Mouse (Mus musculus) heart, embryonic 11.5 days (tissue): ENCODE measurements at regions not wholly inside any gene's neighbourhood (a gene's known extent, or its start where the extent isn't known, plus 50 kb on each side); places are given as distances from the start of the nearest gene placed in this dataset.

Experiments
- ATAC-seq: fragments of 200-750 bp; cut with Nextera tagmentation; replicated peaks from 2 replicates; pipeline ENCODE4 v1.8.0; 2017; ENCODE audit warnings: moderate library complexity; ENCODE audit not compliant: insufficient number of reproducible peaks, low FRiP score, low TSS enrichment
- H3K27ac ChIP-seq: fragments of 300-500 bp; sonication (generic); 2 replicates; pipeline ENCODE4 v1.5.1; 2014; ENCODE audit warnings: mild to moderate bottlenecking, low read depth, low read length
- H3K27me3 ChIP-seq: fragments of 300-500 bp; sonication (generic); 2 replicates; pipeline ENCODE4 v1.6.1; 2014; ENCODE audit warnings: mild to moderate bottlenecking, low read length, mixed read lengths; ENCODE audit not compliant: control insufficient read depth, insufficient read depth
- H3K36me3 ChIP-seq: fragments of 300-500 bp; sonication (generic); 2 replicates; pipeline ENCODE4 v1.6.1; 2014; ENCODE audit warnings: mild to moderate bottlenecking, low read length, moderate library complexity, mixed read lengths; ENCODE audit not compliant: control insufficient read depth, insufficient read depth
- H3K4me1 ChIP-seq: fragments of 300-500 bp; sonication (generic); 2 replicates; pipeline ENCODE4 v1.6.1; 2014; ENCODE audit warnings: low read length; ENCODE audit not compliant: control insufficient read depth, insufficient read depth
- H3K4me2 ChIP-seq: fragments of 300-500 bp; sonication (generic); 2 replicates; pipeline ENCODE4 v1.6.1; 2014; ENCODE audit warnings: mild to moderate bottlenecking, moderate library complexity
- H3K4me3 ChIP-seq: fragments of 300-500 bp; sonication (generic); 2 replicates; pipeline ENCODE4 v1.5.1; 2014; ENCODE audit warnings: low read depth, low read length
- H3K9ac ChIP-seq: fragments of 300-500 bp; sonication (generic); 2 replicates; pipeline ENCODE4 v1.6.1; 2014; ENCODE audit warnings: mild to moderate bottlenecking, low read depth, low read length, moderate library complexity
- H3K9me3 ChIP-seq: fragments of 300-500 bp; sonication (generic); replicated peaks from 2 replicates; pipeline ENCODE4 v1.6.1; 2016; ENCODE audit warnings: low read length; ENCODE audit not compliant: control insufficient read depth
- WGBS: fragments of 180-500 bp; shearing (Covaris S2); extraction: QIAGEN DNeasy Blood & Tissue Kit; methylation state at CpG from one replicate; pipeline ENCODE4 v1.1.7; 2014; ENCODE audit not compliant: insufficient replicate concordance; 5-methylcytosine and 5-hydroxymethylcytosine counted together

DNA sequence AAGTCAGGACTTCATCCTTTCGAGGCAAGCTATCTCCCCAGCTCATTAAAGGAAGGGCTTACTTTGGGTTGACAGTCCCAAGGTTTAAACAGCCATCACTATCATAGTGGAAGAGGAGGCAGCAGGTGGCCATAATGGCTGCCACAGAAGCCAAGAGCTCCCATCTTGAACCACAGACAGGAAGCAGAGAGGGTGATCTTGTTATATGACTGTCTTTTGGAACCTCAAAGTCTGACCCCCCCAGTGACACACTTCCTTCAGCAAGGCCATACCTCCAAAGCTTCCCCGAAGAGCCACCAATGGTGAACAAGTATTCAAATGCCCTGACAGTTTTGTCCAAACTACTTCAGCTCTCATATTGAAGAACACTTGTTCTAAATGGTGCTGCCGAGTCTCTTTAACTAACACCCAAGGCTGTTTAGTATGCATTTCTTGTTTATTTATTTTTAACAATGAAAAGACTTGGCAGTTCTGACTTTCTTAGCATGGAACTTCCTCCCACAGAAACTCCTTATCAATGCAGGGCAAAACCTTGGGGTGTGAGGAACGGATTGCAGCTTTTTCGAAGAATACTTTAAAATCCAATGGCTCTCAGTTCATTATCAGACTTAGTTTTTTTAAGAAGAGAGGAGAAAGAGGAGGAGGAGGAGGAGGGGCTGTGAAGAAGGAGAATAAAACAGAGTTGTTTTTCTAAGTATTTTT is 79.8 kb upstream of the Tnik start:
- no peaks in the 10 kb centered on the region for H3K27me3 ChIP-seq
- WGBS, result 73% methylated on average over 5 of the region's 5 CpGs
- no peak overlapping the region for H3K27ac ChIP-seq
- H3K4me1 ChIP-seq, result no peaks in the 10 kb centered on the region
- H3K4me2 ChIP-seq, result no peak overlapping the region
- no peaks in the 10 kb centered on the region for H3K9me3 ChIP-seq
- H3K4me3 ChIP-seq, result no peak overlapping the region
- no peak for ATAC-seq
- H3K9ac ChIP-seq, result no peak overlapping the region
- no peaks in the 10 kb centered on the region for H3K36me3 ChIP-seq

DNA sequence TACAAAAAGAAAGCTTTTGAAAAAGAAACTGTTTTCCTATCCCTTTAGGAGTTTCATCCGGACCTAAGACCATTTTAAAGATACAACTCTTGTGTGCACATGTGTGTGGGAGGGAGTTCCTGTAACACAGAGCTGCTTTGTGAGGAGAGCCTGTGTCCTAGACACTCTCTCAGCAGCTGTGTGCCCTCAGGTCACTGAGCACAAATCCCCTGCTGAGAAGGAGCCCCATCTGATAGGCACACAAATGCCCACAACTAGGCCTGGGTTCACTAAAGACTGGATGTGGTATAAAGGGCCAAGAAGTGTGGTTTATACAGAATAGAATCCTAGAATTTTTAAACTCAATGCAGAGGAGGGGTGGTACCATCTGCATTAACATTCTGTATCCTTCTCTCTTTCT is 77.5 kb upstream of the Tnik start:
- 40% methylated on average over 1 of the region's 1 CpGs for WGBS
- ATAC-seq, result no peak
- H3K36me3 ChIP-seq, result no peaks in the 10 kb centered on the region

DNA sequence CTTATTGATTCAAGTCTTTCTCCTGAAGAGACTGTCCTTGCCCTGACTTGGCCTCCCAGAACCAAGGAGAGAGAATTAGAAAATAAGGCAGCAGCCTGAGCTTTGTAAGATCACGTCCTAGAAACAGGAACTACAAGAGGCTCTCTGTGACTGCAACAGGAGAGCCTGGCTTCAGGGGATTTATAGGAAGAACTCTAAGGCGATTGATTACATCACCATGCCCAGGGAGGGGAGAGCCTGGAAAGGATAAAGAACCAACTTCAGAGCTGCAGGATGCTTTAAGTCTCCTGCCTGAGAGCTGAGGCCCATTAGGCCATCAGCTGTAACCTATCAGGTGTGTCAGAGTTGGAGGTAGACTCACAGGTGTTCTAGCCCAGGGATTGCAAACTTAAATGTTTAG is 77.1 kb upstream of the Tnik start:
- no peak overlapping the region for H3K9ac ChIP-seq
- H3K4me1 ChIP-seq, result no peaks in the 10 kb centered on the region
- no peaks in the 10 kb centered on the region for H3K36me3 ChIP-seq
- H3K9me3 ChIP-seq, result no peaks in the 10 kb centered on the region
- ATAC-seq, result no peak
- H3K4me3 ChIP-seq, result no peak overlapping the region
- no peaks in the 10 kb centered on the region for H3K27me3 ChIP-seq
- no peak overlapping the region for H3K4me2 ChIP-seq
- no peak overlapping the region for H3K27ac ChIP-seq
- 37% methylated on average over 2 of the region's 2 CpGs for WGBS

More for the DNA sequence above, 77.5 kb upstream of the Tnik start:
- H3K4me1 ChIP-seq, result no peaks in the 10 kb centered on the region
- H3K9ac ChIP-seq, result no peak overlapping the region
- H3K27ac ChIP-seq, result no peak overlapping the region
- H3K27me3 ChIP-seq, result no peaks in the 10 kb centered on the region
- H3K9me3 ChIP-seq, result no peaks in the 10 kb centered on the region
- no peak overlapping the region for H3K4me3 ChIP-seq
- no peak overlapping the region for H3K4me2 ChIP-seq

DNA sequence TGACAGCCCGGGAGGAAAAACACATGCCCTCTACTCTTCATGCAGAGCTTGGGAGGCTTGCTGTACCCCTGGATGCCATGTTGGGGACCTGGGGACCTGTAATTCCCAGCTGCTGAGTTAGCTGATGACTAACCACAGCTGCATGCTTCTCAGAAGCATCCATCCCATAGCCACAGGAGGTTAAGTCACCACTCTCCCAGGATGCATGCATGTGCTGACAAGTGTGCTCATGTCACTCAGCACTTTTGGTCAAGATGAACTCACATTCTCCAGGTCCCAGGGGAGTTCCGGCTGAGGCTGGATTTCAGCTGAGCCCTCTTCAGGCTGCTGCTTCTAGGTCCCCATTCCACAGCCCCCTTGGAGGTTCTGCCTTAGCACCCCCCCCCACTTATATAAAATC is 73.6 kb upstream of the Tnik start:
- no peak overlapping the region for H3K4me3 ChIP-seq
- no peak overlapping the region for H3K9ac ChIP-seq
- no peaks in the 10 kb centered on the region for H3K4me1 ChIP-seq
- no peak overlapping the region for H3K4me2 ChIP-seq
- H3K27me3 ChIP-seq, result no peaks in the 10 kb centered on the region
- no peaks in the 10 kb centered on the region for H3K36me3 ChIP-seq
- H3K9me3 ChIP-seq, result no peaks in the 10 kb centered on the region
- ATAC-seq, result peak; percentile 59
- no peak overlapping the region for H3K27ac ChIP-seq
- 56% methylated on average over 2 of the region's 2 CpGs for WGBS

DNA sequence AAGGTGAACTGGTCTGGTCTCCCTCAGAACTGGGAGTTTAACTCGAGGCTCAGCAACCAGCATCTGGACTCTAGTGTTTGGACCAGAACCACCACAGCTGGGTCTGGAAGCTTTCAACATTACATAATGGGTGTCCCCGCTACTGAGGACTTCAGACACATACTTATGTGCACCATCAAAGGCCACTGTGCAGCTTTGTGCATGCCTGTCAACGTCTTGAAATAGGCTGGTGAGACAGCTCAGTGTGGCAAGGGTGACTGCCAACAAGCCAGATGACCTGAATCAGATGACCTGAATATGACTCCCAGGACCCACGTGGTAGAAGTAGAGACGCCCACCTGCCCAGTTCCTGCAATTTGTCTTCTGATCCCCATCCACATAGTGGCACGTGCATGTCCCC is 72.8 kb upstream of the Tnik start:
- no peak overlapping the region for H3K9ac ChIP-seq
- H3K4me1 ChIP-seq, result no peaks in the 10 kb centered on the region
- no peak overlapping the region for H3K4me2 ChIP-seq
- no peak for ATAC-seq
- no peaks in the 10 kb centered on the region for H3K36me3 ChIP-seq
- no peak overlapping the region for H3K4me3 ChIP-seq
- H3K27me3 ChIP-seq, result no peaks in the 10 kb centered on the region
- H3K27ac ChIP-seq, result no peak overlapping the region
- no peaks in the 10 kb centered on the region for H3K9me3 ChIP-seq
- WGBS, result 49% methylated on average over 6 of the region's 6 CpGs

DNA sequence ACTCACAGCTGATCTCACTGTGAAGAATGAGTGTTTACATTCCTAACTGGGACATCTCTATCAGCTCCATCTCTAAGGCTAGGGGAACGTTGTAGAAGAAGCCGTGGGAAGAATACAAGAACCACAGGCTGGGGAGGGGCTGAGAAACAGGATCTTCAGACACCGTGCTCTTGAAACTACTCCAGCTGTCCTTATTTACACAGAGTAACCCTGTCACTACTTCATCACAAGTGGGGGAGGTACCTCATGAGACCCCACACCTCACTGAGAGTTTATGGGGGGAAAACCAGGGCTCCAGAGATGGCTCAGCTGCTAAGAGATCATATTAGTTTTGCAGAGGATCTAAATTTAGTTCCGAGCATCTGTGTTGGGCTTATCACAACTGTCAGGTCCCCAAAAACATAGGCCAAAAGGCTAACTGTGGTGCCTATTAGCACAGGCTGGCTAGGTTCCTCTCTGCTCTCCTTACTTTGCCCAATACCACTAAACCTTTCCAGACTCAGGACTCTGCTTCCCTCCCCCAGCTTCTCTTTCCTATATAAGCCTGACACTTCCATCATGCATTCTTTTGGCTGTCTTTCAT is 68.5 kb upstream of the Tnik start:
- Histone ChIP-seq H3K4me1 (no peaks in the 10 kb centered on the region), H3K27me3 (no peaks in the 10 kb centered on the region), H3K9ac (no peak overlapping the region), H3K9me3 (no peaks in the 10 kb centered on the region), H3K4me3 (no peak overlapping the region), H3K27ac (no peak overlapping the region), H3K4me2 (no peak overlapping the region), H3K36me3 (no peaks in the 10 kb centered on the region)
- no peak for ATAC-seq
- WGBS, result 26% methylated on average over 4 of the region's 4 CpGs

DNA sequence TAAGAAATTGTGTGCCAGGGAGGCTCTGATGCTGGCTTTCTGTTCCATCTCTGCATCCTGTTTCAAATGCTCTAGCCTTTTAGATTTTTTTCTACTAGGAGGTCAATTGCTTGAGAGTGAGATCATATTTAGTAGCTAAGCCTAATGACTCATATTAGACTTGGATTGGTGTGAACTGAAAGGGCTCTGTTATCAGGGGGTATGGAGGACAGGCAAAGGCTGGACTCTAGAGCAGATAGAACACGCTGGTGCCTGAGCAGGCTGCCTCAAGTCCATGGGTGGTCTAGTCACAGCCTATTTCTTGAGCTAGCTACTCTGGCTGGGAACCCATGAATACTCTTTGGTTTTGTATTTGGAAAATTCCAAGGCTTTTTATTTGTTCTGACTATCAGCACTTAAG is 66.2 kb upstream of the Tnik start:
- Histone ChIP-seq H3K4me3 (no peak overlapping the region), H3K9ac (no peak overlapping the region), H3K9me3 (no peaks in the 10 kb centered on the region), H3K27me3 (no peaks in the 10 kb centered on the region), H3K36me3 (no peaks in the 10 kb centered on the region), H3K27ac (no peak overlapping the region), H3K4me2 (no peak overlapping the region), H3K4me1 (no peaks in the 10 kb centered on the region)
- WGBS, result 54% methylated on average over 1 of the region's 1 CpGs
- ATAC-seq, result no peak

DNA sequence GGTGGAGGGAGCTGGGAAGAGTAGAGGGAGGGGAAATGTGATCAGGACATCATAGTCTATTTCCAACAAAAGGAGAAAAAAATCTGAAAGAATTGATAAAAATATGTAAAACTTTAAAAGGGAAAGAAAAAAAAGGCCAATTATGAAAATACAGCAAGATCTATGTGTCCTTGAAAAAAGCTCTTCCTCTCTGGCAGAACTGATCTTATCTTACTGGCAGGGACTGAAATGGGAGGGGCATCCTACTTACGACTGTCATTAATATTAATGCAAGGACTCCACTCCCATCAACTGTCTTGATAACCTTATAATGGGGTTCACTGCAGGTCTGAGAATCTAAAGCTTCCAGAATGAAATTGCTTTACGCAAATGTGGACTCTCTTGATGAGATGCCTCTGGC is 53.7 kb upstream of the Tnik start:
- Histone ChIP-seq H3K4me1 (no peaks in the 10 kb centered on the region), H3K36me3 (no peaks in the 10 kb centered on the region), H3K9me3 (no peaks in the 10 kb centered on the region), H3K27ac (no peak overlapping the region), H3K9ac (no peak overlapping the region), H3K27me3 (no peaks in the 10 kb centered on the region), H3K4me3 (no peak overlapping the region), H3K4me2 (no peak overlapping the region)
- 79% methylated on average over 2 of the region's 2 CpGs for WGBS
- ATAC-seq, result no peak
